Mouse (Mus musculus) MEL-GATA-1-ER (cell line): Measurements from ENCODE around the gene Adgrl4.

Experiments
- DNase-seq: peaks from one replicate; pipeline ENCODE4 v3.0.0-alpha.2; 2012; ENCODE audit warnings: low read depth; ENCODE audit errors: extremely low read depth

The Adgrl4 gene

DNA sequence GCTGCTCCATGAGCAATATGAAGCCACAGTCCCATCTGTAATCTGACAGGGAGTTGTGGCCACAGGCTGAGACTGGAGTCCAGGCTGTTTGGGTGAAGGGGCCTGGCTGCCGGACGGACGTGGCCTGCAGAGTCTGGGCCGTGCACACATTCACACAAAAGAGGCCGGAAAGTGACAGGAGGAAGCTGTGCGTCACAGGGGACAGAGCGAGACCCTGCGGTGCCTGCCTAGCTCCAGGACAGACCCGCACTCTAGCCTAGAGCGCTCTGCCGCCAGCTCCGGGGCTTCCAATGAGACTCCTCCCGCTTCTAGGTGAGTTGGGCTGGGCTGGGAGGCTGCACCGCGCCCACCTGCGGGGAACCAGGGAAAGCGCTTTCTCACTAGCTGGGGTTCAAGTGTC lies at the start of gene Adgrl4:
Adgrl4 (plus strand) TSS at position 195 of the 400 bp plus-strand sequence.
- no peak for DNase-seq

DNA sequence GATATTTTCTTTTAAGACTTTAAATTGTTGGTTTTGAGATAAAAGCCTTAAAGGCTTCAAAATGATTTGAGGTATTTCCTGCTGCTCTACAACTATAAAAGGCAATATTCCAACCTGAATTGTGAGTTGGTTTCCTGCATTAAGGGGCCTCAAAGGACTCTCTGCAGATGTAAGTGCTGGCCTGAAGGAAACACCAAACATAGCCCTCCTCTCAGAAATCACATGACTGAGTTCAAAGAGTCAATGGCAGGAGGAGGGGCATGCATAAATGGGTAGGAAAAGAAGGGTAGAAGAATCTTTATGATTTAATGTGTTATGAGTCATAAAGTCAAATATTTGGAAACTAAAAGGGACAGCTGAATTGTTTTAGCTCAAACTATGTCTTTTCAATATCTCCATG lies 46.8 kb upstream of the Adgrl4 start:
- no peak for DNase-seq

DNA sequence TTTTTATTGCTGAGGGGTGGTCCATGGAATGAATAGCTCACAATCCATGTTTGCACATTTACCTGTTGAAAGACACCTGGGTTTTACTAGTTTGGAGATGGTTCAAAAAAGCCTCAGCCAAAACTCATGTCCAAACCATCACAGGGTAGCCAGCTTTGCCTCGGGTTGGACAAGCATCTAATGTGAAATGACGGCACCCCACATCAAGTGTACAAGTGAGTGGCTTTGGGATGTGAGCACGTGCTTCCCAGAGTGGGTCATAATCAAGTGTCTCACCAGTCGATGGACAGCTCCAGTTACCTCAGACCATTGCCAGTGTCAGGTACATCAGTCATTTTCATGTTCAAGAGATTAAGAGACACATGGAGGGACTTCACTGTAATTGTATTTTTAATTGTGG lies 44.8 kb upstream of the Adgrl4 start:
- DNase-seq = no peak

DNA sequence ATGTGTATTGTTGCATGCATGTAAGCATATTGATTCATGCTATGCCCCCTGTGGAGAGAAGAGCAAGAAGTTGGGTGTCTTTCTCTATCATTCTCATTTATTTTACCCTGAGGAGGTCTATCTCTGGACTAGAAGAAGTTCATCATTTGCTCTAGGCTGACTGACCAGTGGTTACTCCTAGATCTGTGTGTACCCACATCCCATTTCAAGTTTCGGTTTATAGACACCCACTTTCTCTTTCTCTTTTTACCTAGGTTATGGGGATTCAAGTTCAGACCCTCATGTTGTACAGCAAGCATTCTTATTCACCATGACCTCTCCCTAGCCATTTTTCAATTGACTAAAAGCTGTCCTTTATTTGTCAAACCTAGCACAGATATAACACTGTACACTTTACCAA lies 44.4 kb upstream of the Adgrl4 start:
- no peak for DNase-seq

DNA sequence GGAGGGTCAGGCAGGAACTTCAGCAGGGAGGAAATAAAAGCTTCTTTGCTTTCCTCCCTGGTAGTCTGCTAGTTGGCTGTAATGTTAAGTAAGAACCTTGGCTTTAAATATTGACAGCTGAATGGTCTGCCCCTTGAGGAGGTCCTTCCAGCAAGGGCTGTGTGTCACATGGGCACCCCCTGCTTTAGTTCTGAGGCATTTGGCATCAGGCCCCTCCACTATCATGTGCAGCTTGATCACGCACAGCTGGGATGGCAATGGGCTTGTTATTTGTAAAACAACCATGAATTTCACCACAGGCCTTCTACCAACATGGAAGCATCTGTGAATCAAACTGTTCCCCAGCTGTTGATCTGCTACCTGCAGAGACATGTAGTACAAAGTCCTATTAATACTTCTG lies 38.4 kb upstream of the Adgrl4 start:
- DNase-seq = no peak

DNA sequence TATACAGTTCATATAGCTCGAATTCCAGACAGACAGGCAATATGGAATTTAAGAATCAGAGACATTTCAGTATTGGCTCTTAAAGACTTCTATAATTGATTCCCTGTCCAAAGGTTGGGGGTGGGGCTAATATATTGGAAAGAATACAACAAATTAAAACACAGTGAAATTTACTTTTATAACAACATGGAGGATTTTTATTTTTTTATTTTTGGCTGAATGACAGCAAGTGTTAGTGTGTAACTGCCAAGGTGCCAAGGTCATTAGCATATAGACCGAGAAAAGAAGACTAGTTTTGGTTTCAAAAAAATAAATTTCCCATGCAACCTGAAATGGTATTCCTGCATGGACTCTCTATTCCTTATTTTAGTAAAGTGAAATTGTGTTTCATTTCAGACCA lies 26.7 kb upstream of the Adgrl4 start:
- no peak for DNase-seq

DNA sequence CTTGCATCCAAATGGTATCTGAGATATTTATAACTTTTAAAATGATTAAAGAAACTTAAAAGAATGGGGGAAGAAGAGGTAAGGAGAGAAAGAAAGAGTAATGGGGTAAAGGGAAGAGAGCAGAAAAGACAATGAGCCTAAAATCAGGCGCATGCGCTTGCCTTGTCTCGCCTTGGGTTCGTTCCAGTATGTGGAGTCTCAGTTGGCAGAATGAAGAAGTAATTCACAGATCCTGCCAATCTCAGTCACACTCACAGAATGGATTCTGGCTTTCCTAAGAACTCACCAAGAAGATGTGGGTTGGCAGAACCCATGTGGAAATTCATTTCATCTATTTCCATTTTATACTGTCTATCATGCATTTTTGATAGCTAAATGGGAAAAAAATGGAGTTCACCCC lies 26.2 kb upstream of the Adgrl4 start:
- DNase-seq = no peak

DNA sequence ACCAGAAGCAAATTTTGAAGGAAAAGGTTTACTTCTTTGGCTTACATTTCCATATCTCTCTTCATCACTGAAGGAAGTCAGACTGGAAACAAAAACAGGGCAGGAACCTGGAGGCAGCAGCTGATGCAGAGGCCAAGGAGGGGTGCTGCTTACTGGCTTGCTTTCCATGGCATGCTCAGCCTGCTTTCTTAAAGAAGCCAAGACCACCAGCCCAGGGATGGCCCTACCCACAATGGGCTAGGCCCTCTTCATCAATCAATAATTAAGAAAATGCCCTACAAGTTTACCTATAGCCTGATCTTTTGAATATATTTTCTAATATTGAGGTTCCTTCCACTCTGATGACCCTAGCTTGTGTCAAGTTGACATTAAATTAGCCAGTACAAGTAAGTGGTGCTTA lies 20.8 kb upstream of the Adgrl4 start:
- no peak for DNase-seq

DNA sequence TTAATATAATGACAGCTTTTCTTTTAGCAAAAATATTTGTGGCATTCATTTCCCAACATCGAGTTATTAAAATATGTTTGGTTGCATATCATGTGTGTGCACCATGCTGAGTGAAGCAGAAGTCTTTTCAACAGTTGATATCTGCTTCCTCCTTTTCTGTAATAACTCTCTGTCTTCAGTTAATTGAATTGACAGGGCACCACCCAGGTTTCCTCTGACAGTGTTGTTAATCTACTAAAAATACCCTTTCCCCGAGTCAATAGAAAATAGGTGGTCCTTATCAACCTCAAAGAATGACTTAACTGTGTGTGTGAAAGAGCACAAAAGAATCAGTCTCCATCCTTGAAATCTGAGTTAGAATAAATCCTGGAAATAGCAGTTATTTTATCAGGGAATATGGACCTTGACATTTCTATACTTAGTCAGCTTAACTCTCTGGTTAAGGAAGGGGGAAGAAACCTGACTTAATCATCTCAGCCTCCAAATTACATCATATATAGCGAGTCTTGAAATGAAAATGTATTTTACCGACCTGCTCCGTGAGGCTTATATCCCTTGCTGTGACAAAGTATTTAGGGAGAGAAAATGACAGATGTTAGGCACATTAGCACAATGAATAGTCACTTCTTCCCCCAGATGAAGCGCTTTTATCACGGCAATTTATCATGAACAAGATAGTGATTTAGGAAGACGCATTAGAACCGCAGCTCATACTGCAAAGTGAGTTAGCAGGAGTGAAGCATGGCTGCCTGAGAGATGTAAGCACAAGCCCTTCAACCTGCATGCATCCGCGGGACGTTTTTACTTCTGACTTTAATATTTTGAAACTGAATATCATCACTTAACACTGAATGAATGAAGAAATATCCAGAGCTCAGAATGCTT lies 19.8 kb upstream of the Adgrl4 start:
- peak; percentile 66 for DNase-seq

DNA sequence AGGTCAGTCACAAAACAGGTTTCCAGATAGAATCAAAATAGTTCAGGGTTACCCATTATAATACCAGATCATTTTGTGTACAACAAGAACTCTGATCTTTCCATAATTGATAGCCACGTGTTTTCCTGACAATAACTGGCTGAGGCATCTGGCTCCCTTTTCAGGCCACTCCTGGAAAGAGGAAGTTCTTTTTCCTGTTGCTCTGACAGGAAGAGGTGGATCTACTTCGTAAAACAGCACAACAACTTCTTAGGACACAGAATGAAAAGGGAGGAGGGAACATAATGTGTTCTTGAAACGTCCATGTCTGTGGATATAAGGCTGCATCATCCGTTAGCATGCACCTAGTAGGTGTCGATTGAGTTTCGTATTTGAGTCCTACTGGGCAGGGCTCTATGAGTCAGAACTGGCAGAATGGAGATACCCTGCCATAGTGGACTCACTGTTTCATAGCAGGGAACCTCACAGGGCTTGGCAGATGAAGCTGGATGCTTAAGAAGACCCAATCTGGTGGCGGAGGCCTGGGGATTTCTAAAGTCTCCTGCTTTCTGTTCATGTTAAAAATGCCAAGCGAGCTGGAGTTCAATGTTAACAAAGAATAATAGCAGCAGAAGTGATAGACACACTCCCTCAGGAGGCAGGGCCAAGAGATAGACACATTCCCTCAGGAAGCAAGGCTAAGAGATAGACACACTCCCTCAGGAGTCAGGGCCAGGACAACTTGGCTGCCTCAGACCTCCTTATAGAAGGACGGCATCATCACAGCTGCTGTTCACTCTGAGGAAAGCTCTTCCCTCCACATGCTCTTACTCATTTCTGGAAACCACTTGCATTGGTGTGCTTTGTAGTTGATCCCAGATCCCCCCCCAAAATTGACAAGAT lies 13.1 kb upstream of the Adgrl4 start:
- DNase-seq = no peak

DNA sequence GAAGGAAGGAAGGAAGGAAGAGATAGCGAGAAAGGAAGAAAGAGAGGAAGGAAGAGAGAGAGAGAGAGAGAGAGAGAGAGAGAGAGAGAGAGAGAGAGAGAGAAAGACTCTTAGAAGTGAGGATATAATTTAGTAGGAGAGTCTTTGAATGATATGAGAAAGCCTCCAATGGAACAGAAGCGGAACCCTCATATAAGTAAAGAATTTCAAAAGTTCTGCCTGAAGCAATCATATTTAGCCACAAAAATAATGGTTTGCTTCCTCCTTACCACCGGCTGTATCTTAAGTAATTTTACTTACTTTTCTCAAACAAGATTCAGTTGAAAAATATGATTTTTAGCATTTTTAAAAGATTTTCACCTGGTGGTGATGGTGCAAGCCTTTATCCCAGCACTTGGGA lies 7.6 kb upstream of the Adgrl4 start:
- DNase-seq = no peak

DNA sequence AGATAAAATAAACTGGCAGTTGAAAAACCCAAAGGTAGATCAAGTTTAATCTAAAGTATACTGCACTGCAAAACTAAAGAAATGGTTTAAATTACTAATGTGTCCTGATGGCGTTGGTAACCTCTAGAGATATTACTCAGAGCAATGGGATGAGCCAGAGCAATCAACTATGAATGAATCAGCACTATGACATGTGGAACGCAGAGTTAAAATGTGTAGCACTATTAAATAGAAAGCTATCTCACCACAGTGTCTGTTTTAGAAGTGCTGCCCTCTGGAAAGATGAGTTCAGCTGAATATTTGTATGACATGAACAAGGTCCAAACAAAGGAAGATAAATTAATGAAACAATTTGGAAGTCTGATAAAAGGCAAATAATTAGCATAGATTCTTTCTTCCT lies 6.2 kb upstream of the Adgrl4 start:
- DNase-seq = no peak

DNA sequence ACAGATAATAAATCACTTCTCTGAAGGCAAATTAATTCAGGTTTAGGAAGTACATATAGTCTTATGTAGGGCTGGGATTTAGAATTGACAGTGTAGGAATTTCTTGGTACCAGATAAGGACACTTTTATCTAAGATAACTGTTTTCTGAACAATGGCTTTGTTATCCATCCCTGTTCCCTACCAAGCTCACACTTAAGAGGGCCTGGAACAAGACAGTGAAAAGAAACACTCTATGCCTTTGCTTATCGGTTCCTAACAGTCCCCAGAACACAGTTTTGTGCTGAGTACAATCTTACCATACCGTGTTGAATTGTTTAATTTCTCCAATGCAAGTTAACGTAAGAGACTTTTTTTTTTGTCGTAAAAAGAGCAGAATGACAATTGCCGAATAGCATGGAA lies 677 bp downstream of the Adgrl4 start:
- DNase-seq = no peak

DNA sequence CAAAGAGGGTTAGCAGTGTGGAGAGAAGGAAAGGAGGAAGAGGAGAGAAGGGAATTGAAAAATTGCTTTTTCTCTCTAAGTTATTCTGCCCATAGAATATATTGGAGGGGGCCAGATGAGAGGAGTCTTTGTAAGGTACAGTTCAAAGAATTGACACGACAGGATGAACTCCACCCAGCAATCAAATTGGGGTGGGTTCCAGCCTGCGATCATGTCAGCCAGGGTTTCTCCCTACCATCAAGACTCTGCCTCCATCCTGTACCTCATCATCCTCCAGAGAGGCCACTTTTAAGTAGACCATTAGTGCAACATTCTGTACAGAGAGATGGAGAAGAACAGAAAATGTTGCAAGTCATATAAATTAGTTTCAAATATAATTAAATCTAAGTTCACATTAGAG lies 2.3 kb downstream of the Adgrl4 start:
- DNase-seq = no peak

DNA sequence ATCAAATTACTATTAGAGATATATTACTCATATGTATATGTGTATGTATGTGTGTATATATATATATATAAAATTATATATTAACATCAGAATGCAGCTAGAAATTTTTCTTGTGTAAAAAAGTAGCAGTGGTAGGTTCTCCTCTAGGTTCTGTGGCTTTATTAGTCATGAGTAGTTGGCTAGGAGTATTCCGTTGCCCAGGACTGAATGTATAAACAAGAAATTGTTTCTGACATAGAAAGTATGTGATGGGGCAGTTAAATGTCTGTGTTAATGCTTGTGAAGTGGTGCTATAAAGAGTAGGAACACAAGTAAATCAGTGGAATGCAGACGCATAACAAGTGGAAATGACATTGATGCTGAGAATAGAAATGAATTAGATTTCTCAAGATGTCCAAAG lies 4.3 kb downstream of the Adgrl4 start:
- DNase-seq = no peak

DNA sequence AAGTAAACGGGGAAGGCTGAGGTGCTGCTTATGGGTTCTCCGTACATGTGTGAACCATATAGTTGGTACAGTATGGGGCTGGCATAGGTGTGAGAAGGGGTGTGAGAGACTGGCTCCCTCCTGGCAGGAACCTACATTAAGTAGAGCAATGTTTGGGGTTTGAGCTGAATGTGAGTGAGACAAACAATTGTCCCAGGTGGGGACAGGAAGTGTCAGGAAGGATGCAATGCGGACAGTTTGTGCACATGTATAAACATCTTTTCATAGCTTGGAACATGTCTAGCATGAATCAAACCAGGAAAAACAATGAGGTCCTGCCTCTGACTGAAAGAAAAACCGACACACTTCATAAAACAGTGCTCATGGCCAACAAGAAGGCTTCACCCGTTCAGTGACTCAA lies 5.8 kb downstream of the Adgrl4 start:
- DNase-seq = no peak

DNA sequence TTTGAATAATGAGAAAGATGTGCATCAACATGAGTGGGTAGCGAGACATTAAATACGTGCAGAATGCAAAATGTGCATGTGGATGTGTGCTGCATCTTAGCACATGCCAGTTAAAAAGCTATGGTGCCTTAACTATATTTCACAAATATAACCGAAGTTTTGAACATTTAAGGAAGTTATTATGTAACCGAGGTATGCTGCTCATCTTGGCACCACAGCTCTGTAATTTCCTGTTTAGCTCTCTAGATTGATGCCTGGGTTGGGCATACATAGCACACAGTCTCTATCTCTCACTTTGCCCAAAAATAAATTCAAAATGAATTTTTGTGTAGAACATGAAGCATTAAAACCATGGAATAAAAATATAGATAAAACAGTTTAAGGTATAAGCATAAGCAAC lies 6.6 kb downstream of the Adgrl4 start:
- DNase-seq = no peak

DNA sequence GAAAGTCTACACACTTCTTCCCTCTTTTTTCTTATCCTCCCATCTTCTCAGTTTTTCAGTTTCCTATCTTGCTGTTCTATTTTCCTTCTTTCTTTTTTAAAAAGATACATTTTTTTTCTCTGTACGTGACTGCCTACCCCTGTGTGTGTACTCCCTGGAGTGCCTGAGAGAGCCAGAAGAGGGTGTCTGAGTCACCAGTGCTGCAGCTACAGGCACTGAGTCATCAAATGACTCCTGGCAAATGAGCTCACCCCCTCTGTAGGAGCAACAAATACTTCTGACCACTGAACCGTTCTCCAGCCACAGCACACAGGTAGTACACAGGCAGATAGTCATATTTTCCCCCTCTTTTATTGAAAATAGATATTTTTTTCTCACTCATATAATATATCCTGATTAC lies 8.2 kb downstream of the Adgrl4 start:
- DNase-seq = no peak

DNA sequence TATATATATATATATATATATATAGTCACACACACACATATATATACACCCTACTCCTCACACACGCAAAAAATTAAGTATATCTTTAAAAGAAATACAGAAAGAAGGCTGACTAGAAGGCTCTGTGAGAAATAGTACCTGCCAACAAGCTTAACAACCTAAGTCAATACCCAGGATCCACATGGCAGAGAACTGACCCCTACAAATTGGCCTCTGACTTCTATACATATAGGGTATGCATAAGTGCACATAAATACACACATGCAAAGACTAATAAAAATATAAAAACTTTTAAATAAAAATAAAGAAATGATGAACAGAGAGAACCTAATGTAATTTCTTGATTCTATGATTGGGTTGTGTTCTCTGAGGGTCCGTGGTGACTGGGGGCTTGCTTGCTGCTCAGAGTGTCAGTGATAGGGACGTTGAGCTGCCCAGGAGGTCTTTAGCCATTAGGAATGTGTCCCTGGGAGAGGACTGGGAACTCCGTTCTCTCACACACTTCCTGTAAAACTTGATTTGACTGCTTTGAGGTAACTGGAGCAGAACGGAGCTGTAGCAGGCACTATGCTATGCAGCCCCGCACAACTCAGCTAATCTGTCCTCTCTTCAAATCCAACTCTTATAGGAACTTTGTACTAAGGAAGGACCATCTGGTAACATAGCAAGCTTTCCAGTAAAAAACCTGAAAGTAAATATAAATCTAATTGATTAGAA lies 17.5 kb downstream of the Adgrl4 start:
- DNase-seq = no peak

DNA sequence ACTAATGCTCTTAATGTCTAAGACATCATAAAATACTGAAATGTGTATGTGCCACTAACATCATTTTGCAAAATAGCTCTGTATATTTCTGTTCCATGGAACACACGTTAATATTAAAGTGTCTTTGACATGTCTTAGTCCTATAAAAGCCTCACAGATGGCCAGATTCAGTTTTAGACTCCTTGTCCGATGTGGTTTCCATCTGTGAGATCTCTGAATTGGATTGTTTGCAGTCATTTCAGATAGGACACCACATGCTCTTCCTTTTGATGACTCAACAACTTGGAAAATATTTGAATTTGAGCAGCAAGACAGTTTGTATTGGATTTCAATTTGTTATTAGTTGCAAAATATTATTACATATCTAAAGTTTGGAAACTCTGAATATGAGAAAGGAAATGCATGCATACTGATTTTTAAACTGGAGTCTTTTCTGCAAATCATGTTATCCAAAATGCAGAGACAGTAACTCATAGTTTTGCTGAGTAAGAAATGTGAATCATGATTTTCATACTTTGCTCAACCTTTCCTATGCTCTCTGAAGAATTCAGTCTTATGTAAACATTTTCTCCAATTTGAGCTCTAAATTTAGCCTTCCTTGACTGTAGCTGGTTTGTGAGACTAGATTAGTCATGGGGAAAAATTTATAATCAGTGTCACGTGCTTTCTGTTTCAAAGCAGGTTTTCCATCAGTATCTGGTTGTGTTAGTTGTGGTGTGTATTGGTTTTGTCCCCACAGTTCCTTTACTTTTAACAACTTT lies 21.9 kb downstream of the Adgrl4 start:
- no peak for DNase-seq

DNA sequence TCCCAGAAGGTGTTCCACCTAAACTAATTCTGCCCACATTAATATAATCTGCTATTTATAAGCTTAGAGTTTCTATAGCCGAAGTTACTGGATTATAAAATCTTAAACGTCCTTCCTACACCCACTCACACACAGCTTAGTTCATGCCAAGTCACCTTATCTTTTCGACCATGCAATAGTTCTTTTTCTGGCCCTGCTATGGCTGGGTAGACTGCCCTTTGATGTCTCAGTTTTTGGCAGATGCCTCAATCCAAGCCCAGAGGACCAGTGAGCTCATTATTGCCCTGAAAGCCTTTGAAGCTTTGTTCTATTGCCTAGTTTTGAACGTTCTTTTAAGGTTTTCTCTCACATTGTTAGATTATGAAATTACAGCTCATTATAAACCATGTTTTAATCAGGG lies 27.5 kb downstream of the Adgrl4 start:
- DNase-seq = no peak
